ENCODE assay signal across 35 mouse cellular contexts in the genomic region with DNA sequence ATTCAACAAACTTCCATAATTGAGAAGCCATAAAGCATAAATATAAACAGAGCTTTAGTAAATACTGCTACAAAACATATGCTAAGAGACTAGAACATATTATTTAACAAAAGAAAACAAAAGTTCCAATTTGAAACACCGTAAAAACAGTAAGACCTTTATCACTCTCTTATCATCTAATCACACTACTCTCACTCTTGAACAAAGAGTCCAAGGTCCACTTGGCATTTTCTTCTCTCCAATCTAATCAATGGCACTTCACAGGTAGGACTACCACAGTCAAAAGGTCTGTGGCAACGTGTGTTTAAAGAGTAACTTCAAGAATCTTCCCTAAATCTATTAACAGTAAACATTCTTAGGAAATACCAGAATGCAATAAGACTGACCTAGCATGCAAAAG.
"Had no signal": no experiment of that assay in that cellular context is flagged by ENCODE, and none has a peak within 500 bp of the region (broad histone marks: within the 10 kb centered on the region; RNA-seq: fewer than 3 reads in every experiment).

No protein-coding gene starts in this region.

- H3K4me3 ChIP-seq: heart, embryonic 10.5 days; heart, embryonic 12.5 days; heart, embryonic 13.5 days; heart, embryonic 15.5 days; hindbrain, embryonic 10.5 days; hindbrain, embryonic 12.5 days; hindbrain, embryonic 13.5 days; hindbrain, embryonic 15.5 days; intestine, embryonic 15.5 days; kidney, embryonic 15.5 days; layer of hippocampus, adult 2 months had no signal

- DNase-seq: heart, postnatal 10 days; heart, postnatal 14 days; heart, postnatal 36 days; heart, postnatal 4 days; kidney, adult 11 months; kidney, adult 18-20 months; kidney, adult 2 months; kidney, adult 8-10 months; kidney, adult 9 months; kidney, postnatal 10 days; kidney, postnatal 14 days; kidney, postnatal 25 days; kidney, postnatal 36 days; kidney, postnatal 4 days; layer of hippocampus, adult 9-11 months; layer of hippocampus, postnatal 36 days had no signal

- H3K9ac ChIP-seq: heart, embryonic 12.5 days; heart, embryonic 13.5 days; heart, embryonic 15.5 days; hindbrain, embryonic 12.5 days; hindbrain, embryonic 13.5 days; hindbrain, embryonic 14.5 days; hindbrain, embryonic 15.5 days; intestine, embryonic 15.5 days; kidney, embryonic 15.5 days had no signal

- H3K4me1 ChIP-seq: heart, embryonic 10.5 days; heart, embryonic 12.5 days; heart, embryonic 13.5 days; heart, embryonic 15.5 days; hindbrain, embryonic 10.5 days; hindbrain, embryonic 12.5 days; hindbrain, embryonic 13.5 days; hindbrain, embryonic 15.5 days; intestine, embryonic 15.5 days; kidney, embryonic 15.5 days had no signal

- H3K27me3 ChIP-seq: heart, embryonic 12.5 days; heart, embryonic 13.5 days; heart, embryonic 15.5 days; hindbrain, embryonic 12.5 days; hindbrain, embryonic 13.5 days; hindbrain, embryonic 15.5 days; intestine, embryonic 15.5 days; kidney, embryonic 15.5 days had no signal

- ATAC-seq: hindbrain, embryonic 16.5 days; hindbrain, postnatal 0 days; inflammation-experienced regulatory T-cells, adult 6 months; intestine, embryonic 15.5 days; intestine, embryonic 16.5 days; intestine, postnatal 0 days had no signal

- H3K4me2 ChIP-seq: heart, embryonic 11.5 days; heart, embryonic 12.5 days; heart, embryonic 13.5 days; heart, embryonic 15.5 days; hindbrain, embryonic 12.5 days; hindbrain, embryonic 13.5 days; hindbrain, embryonic 14.5 days; hindbrain, embryonic 15.5 days; intestine, embryonic 15.5 days; kidney, embryonic 15.5 days had no signal

- H3K9me3 ChIP-seq: heart, embryonic 10.5 days; heart, embryonic 12.5 days; heart, embryonic 13.5 days; heart, embryonic 15.5 days; hindbrain, embryonic 10.5 days; hindbrain, embryonic 12.5 days; hindbrain, embryonic 13.5 days; hindbrain, embryonic 15.5 days; intestine, embryonic 15.5 days; kidney, embryonic 15.5 days had no signal

- H3K36me3 ChIP-seq: heart, embryonic 15.5 days; hindbrain, embryonic 12.5 days; hindbrain, embryonic 13.5 days; hindbrain, embryonic 15.5 days; intestine, embryonic 15.5 days had no signal

- H3K27ac ChIP-seq: heart, embryonic 10.5 days; heart, embryonic 13.5 days; heart, embryonic 15.5 days; hindbrain, embryonic 10.5 days; hindbrain, embryonic 12.5 days; hindbrain, embryonic 13.5 days; hindbrain, embryonic 14.5 days; hindbrain, embryonic 15.5 days; hindbrain, postnatal 0 days; intestine, embryonic 15.5 days; kidney, embryonic 15.5 days; kidney, postnatal 0 days; layer of hippocampus, adult 2 months had no signal
